Mouse (Mus musculus) kidney, postnatal 14 days (tissue): Measurements from ENCODE around the gene Olfm2.
A peak's percentile ranks its signal among the peaks of the same experiment; 100 is the strongest.

Source experiments
- DNase-seq: peaks from one replicate; pipeline ENCODE4 v3.0.0; 2022; ENCODE audit warnings: mixed read lengths

The Olfm2 gene

DNA sequence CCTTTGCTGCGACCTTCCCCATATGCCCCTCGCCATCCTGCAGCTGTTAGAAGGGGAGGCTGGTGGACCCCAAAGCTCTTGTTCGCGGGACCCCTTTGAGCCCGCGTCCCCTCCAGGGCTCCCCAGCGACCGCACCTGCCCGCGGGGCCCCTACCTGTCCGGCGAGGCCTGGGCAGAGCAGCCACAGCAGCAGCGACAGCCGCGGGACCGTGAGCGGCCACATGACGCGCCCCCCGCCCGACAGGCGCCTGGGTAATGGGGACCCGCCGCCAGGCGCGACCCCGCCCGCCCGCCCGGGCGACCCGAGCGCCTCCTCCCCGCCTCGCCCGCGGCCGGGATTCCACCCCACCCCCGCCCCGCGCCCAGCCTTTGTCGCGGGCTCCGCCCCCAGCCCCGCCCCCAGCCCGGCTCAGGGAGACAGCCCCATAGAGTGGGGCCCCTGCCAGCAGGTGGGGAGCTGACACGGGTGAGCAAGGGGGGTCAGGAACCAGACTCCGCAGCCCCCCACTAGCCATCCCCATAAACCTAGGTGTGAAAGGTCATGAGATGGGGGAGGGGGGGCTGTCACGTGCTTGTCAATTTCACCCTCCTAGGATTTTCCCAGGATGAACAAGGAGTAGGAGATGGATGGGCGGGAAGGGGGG, at the start of gene Olfm2:
TSS of gene Olfm2 (minus strand) at position 333 of the 644 bp plus-strand sequence.
- DNase-seq = peak; percentile 20

DNA sequence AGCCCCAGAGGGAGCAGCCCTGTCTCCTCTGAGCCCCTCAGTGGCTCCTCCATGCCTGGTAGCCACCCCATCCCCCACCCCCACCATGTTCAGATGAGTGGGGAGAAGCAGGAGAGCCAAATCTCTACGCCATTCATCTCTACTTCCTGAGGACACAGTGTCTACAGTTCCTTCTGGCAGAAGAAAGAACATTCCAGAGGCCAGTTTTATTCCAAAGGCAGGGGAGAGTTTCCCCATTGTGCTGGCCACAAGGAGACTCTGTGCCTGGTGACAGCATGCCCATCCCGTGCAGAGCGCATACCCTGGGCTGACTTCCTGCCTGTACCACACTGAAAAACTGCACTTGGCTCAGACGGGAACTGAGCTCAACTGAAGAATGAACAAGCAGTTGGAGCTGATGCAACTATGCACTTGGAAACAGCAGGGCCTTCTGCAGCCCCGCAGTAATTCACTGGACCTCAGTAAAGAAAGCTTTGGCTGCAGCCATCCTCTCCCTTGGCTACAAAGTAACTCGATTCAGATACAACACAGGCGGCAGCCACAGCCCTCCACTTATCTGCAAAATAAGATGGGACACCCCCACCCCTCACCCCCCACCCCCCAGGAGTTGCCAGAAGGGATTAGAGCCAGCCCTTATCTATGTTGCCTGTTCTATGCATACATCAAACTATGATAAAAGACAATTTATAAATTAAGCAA, 48.1 kb upstream of the Olfm2 start:
- peak; percentile 54 for DNase-seq

DNA sequence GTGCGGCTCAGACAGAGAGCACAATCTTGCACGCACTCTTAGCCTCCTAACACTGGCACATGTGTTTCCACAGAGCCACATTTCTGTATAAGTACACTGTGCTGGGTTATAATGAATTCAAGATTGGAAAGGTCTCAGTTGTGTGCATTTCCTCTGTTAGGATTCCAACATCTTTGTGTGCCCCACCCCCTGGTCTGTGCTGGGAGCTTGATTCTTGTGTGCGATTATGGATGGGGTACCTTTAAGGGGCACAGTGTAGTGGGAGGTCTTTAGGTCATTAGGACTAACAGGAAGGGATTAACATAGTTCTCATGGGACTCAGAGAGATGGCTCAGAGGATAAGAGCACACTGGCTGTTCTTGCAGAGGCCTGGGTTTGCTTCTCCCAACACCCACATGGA, 44.2 kb upstream of the Olfm2 start:
- no peak for DNase-seq

GRCm38 (mm10) chr9:20789651-20790050, 43.5 kb upstream of the Olfm2 start:
- DNase-seq = no peak

GRCm38 (mm10) chr9:20787992-20788391, 41.8 kb upstream of the Olfm2 start:
- no peak for DNase-seq

DNA sequence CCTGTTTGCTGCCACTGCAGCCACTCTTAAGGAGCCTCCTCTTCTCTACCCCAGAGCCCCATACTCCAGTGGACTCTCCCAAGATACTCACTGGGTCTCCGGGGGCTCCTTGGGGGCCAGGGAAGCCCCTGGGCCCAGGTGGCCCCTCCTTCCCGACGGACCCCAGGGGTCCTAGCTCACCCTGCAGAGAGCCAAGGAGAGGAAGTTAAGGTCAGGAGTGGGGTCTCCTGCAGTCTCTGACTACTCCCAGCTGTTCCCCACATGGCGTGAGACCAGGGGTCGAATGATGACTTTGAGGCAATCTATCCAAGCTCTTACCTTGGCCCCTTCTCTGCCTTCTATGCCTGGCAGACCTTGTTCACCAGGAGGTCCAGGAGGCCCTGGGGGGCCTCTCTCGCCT, 38.9 kb upstream of the Olfm2 start:
- peak; percentile 9 for DNase-seq

DNA sequence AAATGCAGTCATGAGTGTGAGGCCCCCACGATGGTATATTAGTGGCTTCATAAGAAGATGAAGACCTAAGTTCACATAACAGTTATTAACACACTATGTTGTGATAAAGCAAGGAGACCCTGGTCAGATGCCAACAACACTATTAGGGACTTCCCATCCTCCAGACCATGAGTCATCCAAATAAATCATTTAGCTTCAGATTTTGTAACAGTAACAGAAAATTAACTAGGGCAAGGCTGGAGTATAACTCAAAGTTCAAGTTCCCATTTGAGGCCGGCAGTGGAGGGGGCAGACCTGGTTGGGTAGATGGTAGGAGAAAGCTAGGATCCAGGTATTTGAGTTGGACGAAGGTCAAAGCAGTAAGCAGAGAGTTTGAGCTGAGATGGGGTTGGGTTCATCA, 35.1 kb upstream of the Olfm2 start:
- DNase-seq = peak; percentile 34

- DNase-seq = no peak
These were observed 19.1 kb upstream of the Olfm2 start for GRCm38 (mm10) chr9:20765274-20765673.

- no peak for DNase-seq
These were observed 16.9 kb upstream of the Olfm2 start for GRCm38 (mm10) chr9:20763099-20763498.

DNA sequence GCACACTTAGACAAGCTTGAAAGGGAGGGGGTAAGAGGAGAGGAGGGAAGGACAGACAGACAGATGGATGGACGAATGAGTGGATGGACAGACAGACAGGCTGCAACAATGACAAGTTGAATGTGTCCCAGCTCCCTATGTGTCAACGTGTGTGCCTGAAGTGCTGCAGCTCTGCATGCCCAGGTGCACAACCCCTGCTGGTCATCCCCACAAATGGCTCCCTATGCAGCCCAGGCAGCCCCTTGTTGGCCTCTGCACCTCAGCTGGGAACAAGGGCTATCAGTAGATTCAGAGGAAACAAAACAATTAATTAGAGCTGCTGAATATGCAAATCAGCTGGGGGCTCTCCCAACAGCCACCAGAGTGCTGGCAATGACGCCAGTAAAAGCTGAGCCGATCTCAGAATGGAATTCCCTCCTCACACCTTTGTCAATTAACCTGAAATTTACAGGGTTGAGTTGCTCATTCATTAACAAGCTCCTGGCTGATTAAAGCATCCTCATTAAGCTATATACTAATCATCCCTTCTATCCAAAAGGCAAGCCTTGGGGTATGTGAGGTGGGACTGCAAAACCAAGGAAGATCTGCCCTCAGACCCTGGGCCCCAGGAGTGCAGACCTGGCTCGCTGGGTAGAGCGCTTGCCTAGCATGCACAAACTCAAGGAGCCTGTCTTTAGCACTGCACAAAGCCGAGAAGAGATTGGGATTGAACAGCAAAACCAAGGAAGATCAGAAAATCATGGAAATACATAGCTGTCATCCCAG, 16.2 kb upstream of the Olfm2 start:
- DNase-seq = no peak

- no peak for DNase-seq
These were observed 15.2 kb upstream of the Olfm2 start for GRCm38 (mm10) chr9:20761388-20761787.

GRCm38 (mm10) chr9:20760813-20761212, 14.7 kb upstream of the Olfm2 start:
- peak; percentile 77 for DNase-seq

DNA sequence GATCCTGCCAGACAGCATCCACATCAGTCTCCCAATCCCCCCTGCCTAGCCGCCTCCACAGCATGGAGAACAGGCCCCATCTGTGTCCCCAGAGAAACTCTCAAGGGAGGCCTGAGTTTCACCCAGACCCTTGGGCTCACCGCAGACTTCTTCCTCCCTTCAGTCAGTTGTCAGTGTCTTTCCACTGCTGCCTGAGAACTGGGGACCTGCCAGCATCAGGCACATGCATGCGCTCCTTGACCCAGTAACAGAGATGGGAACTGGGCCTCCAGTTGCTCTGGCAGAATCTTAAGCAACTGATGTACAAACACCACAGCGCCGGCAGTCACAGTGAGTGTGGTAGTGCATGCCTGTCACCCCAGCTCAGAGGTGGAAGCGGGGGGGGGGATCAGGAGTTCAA, 12.7 kb upstream of the Olfm2 start:
- DNase-seq = no peak

- no peak for DNase-seq
These were observed 12.1 kb upstream of the Olfm2 start for GRCm38 (mm10) chr9:20758243-20758642.

DNA sequence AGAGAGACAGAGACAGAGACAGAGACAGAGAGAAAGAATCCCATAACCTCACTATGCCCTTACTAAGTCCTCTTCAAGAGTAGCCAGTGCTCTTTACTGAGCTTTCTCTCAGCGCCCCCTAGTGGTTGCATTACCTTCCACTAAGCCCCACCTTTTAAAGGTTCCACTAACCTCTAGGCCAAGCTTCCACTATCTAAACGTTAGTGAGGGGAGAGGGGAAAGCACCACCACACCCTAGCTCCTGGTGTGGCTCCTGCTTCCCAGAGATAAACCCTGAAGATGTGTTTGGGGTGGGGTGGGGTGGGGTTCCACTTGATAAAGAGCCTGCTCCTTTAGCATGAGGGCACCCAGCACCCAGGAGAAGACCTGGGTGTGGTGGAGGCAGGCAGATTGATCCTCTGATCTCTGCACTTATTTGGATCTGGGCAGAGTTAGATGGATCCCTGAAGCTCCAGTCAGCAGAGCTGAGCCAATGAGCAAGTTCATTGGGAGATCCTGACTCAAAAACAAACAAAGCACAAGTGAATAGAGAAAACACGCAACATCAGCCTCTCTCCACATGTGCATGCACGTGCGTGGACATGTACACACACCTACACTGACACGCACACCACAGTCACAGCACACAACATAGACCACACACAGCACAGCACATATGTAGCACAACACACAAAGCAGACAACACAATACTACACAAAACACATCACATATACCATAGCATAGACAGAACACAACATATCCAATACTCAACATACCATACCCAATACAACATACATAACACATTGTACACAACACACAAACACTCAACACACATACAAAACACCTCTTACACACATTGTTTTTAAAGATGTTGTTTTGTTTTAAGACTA, 11.2 kb upstream of the Olfm2 start:
- peak; percentile 64 for DNase-seq

- no peak for DNase-seq
These were observed 10.0 kb upstream of the Olfm2 start for GRCm38 (mm10) chr9:20756081-20756700.

- DNase-seq = no peak
These were observed 8.2 kb upstream of the Olfm2 start for GRCm38 (mm10) chr9:20754335-20754734.

- DNase-seq = peak; percentile 23
These were observed 5.4 kb upstream of the Olfm2 start for GRCm38 (mm10) chr9:20751477-20752029.

DNA sequence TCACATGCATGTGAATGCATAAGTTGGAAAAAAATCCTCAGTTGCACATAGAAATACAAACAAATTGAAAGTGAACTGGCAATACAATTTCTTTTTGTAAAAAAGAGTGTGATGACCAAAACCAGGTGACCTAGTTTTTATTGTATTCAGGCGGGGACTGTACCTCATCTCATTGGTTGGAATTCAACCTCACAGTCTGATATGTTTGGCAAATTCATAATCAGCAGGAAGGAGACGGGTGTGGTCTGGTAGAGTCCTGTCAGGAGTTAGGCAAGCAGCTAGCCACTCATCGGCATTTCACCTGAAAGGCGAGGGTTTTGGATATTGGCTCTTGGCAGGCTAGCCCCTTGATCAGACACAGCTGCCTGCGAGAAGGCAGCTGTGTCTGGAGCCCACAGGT, 3.1 kb upstream of the Olfm2 start:
- no peak for DNase-seq

DNA sequence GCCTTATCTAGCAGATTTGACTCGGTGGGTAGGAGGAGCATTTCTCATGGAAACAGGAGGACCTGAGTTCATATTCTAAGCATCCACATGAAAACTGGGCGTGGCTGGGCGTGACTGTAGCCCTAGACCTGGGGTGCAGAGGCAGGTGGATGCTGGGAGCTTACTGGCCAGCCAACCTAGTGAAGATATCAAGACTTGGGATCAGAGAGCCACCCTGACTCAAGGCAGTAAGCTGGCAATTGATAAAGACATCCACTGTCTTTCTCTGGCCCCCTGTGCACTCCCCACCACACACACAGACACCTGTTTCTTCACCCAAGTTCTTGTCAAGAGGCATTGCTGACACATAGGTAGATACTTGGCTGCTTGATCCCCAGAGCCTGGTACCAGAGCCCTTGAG, 2.4 kb upstream of the Olfm2 start:
- DNase-seq = no peak

DNA sequence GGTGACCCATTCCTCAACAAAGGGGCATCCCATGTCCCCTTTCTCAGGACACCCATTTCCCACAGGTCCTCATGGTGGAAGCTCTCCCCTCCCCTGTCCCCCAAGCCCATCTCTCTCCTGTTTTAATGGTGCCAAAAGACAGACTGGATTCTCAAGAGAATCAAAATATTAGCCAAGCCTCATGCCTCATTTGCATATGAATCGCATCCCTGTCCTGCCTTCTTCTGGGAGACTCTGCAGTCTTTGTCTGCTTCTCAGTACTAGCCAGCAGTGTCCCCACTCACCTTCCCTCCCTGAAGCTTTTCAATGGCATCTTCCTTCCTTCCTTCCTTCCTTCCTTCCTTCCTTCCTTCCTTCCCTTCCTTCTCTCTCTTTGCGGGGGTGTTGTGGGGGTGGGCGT, 1.5 kb upstream of the Olfm2 start:
- no peak for DNase-seq
